Mouse (Mus musculus): ENCODE measurements around the gene Zfp668.

DNA sequence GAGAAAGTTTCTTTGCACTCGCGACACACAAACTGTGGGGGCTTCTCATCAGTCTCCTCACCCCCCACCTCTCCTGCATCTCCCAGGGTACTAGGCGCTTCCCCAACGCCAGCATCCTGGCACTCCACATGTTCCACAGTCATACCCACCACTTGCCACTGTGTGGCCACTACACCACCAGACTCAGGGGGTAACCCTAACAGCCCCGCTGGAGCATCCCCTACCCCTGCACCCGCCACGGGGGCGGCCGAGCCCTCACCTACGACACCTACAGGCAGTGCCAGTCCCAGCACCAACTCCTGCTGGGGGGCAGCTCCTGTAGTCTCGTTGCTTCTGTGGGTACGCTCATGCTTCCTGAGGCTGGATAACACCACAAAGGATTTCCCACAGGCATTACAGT is 10.2 kb downstream of the Zfp668 start:
- no peak for TF ChIP-seq CTCF (conservative IDR thresholded peaks at IDR 0.05 in 1 of 2, IDR thresholded peaks at IDR 0.05 in 1 of 2; ENCODE audit: low read depth in 2 of 2, low read length in 2 of 2)
- no peak for TF ChIP-seq ZNF384 (IDR thresholded peaks at IDR 0.05; ENCODE audit: low read depth, low read length)
- TF ChIP-seq POLR2A (IDR thresholded peaks at IDR 0.05; ENCODE audit: low read depth, low read length): no peak
- no peak for TF ChIP-seq TCF12 (IDR thresholded peaks at IDR 0.05; ENCODE audit: low read depth, low read length)

All from CH12.LX (cell line).